Mouse (Mus musculus): ENCODE measurements around the gene Dnaaf5.

- TF ChIP-seq TAL1 (IDR thresholded peaks at IDR 0.05; ENCODE audit: low read length) (no peak), GATA1 (IDR thresholded peaks at IDR 0.05; ENCODE audit: low read length) (no peak)
Observed at GRCm38 (mm10) chr5:139209685-139210026, 59.6 kb downstream of the Dnaaf5 start.

All from erythroblast, embryonic 14.5 days (primary cell).